Mouse (Mus musculus) heart, postnatal 0 days (tissue): ENCODE results near the gene Mdga1.

Experiments
- CTCF ChIP-seq: IDR thresholded peaks from 2 replicates; pipeline ENCODE4 v1.5.1; 2016; ENCODE audit warnings: antibody characterized with exemption, control low read depth, low read depth
- EP300 ChIP-seq: IDR thresholded peaks from 2 replicates; pipeline ENCODE4 v1.6.1; 2016; ENCODE audit warnings: antibody characterized with exemption, low read depth

DNA sequence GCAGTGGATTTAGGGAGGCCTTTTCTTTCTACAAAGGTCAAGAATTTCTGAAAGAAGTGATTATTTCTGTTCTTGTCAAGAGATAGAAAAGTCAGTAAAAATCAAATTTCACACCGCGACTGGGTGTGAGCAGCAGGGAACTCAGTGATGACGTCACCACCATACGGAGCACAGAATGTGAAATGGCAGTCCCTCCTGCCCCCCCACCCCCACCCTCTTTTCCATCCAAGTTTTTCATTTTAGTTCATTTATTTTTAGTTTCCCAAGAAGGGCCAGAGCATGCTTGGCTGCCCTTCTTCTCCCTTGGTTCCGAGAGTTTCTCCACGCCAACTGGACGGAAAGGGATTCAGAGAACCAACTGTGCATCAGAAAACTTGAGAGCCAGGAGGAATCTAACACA lies 27.8 kb upstream of the Mdga1 start:
- TF ChIP-seq CTCF (no peak), EP300 (no peak)
